Mouse (Mus musculus) inflammation-experienced regulatory T-cells, adult 16 weeks (primary cell): ENCODE data around the gene Parp16. TPM values are rescaled to one million over a fixed set of nuclear protein-coding genes. Genes with fewer than 3 reads are reported as not detected.

Experiments
- polyA plus RNA-seq: library from polyadenylated mRNA; unstranded; fragments of 100-300 nt; shearing (Covaris generic); gene quantifications from one replicate; pipeline ENCODE4 v1.2.1, GENCODE M21; 2017

The Parp16 gene
- polyA plus RNA-seq, result 11.8 TPM

DNA sequence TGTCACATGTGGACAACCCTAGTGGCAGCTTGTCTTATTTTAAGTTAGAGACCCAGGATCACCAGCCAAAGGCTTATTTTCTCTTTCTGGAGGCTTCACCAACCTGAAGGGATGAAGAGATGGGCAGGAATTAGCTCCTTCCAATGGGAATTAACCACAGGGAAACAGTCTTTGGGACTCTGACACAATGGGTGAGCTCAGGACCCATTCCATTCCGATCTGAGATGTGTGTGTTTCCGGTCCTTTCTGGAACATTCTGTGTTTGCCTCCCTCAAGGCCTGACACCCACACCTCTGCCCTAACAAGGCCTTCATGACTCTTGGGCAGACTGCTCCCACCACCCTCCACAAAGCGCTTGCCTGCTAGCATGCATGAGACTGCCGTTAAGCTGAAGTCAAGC is at the start of gene Parp16:
Parp16 (plus strand) TSS at position 301 of the 400 bp plus-strand sequence.

DNA sequence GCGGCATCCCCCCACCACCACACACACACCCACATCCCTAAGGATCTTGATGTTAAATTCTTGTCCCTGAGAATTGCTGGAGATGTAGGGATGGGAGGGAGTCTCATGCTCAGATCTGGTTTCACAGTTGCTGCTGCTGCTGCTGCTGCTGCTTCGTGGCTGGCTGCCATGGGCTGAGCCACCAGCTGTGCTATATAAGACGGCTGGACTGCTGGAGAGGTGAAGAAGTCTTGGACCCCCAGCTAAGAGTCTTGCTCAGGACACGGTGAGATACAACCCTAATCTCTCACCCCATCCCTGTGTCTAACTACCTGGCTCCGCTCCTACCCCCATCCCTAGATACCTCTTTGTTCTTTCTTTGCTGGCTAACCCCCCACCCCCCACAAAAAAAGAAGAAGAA is 69.8 kb downstream of the Parp16 start, which contains the start of gene Cilp:
Cilp (plus strand) TSS at position 222 of the 400 bp plus-strand sequence.

Other genes starting within 250 kb of the Parp16 start
- gene Slc24a1, start 243.7 kb upstream of the Parp16 start, polyA plus RNA-seq, result not detected
- gene Ints14, start 234.4 kb upstream of the Parp16 start, polyA plus RNA-seq, result 53.2 TPM
- 236 TPM for gene Hacd3, start 173.7 kb upstream of the Parp16 start, polyA plus RNA-seq
- gene Dpp8, start 162.9 kb upstream of the Parp16 start, polyA plus RNA-seq, result 49.5 TPM
- gene Igdcc4, start 93.9 kb upstream of the Parp16 start, polyA plus RNA-seq, result 0.20 TPM
- not detected for gene Igdcc3, start 54.2 kb upstream of the Parp16 start, polyA plus RNA-seq
- not detected for gene Cilp, start 69.8 kb downstream of the Parp16 start, polyA plus RNA-seq
- gene Clpx, start 98.9 kb downstream of the Parp16 start, polyA plus RNA-seq, result 59.2 TPM
- 4.2 TPM for gene Pdcd7, start 150.8 kb downstream of the Parp16 start, polyA plus RNA-seq
- gene Ubap1l, start 165.7 kb downstream of the Parp16 start, polyA plus RNA-seq, result not detected
- gene Kbtbd13, start 196.3 kb downstream of the Parp16 start, polyA plus RNA-seq, result not detected
- gene Rasl12, start 203.2 kb downstream of the Parp16 start, polyA plus RNA-seq, result not detected
- not detected for gene Slc51b, start 227.6 kb downstream of the Parp16 start, polyA plus RNA-seq
- gene Mtfmt, start 240.4 kb downstream of the Parp16 start, polyA plus RNA-seq, result 47.0 TPM